Mouse (Mus musculus) CH12.LX (cell line): Measurements from ENCODE around the gene Camsap2. TPM values are rescaled to one million over a fixed set of nuclear protein-coding genes. Genes with fewer than 3 reads are reported as not detected.

ENCODE experiments used
- DNase-seq: peaks from one replicate; pipeline ENCODE4 v3.0.0-alpha.2; 2013; ENCODE audit errors: extremely low read depth
- H3K27ac ChIP-seq: 2 replicates; pipeline ENCODE4 v1.5.1; 2012; ENCODE audit warnings: low read depth, mild to moderate bottlenecking, control low read depth, moderate library complexity; ENCODE audit not compliant: insufficient read depth
- H3K27me3 ChIP-seq: replicated peaks from 2 replicates; pipeline ENCODE3; 2012; ENCODE audit warnings: inconsistent platforms
- H3K36me3 ChIP-seq, 2 experiments: replicated peaks in 1 of 2; 2 replicates each; pipeline versions ENCODE3 to v1.6.1; 2012; ENCODE audit warnings: inconsistent platforms in 1 of 2, low read length in 1 of 2, mild to moderate bottlenecking in 1 of 2, mixed read lengths in 1 of 2, moderate library complexity in 1 of 2; ENCODE audit not compliant: control insufficient read depth in 1 of 2, insufficient read depth in 1 of 2
- H3K4me1 ChIP-seq, 2 experiments: 2 replicates each; pipeline ENCODE4 v1.6.1; 2012; ENCODE audit warnings: inconsistent platforms in 1 of 2, moderate library complexity in 1 of 2; ENCODE audit not compliant: insufficient read depth in 2 of 2, control insufficient read depth in 1 of 2
- H3K4me2 ChIP-seq: 2 replicates; pipeline ENCODE4 v1.6.1; 2012; ENCODE audit warnings: low read depth, mild to moderate bottlenecking, control low read depth; ENCODE audit not compliant: poor library complexity, insufficient read depth, severe bottlenecking
- H3K4me3 ChIP-seq, 3 experiments: fragments of 150-350 bp in 1 of 3; sonication (generic) in 1 of 3; replicated peaks in 1 of 3; 2 replicates each; pipeline versions ENCODE3 to v1.5.1; 2011 to 2012; ENCODE audit warnings: low read depth in 2 of 3, low read length in 2 of 3, mild to moderate bottlenecking in 2 of 3, moderate library complexity in 2 of 3, control low read depth in 1 of 3, improper control_type of control experiment in 1 of 3, inconsistent platforms in 1 of 3, mixed read lengths in 1 of 3; ENCODE audit not compliant: poor library complexity in 1 of 3
- H3K79me2 ChIP-seq: replicated peaks from 2 replicates; pipeline ENCODE4 v1.6.1; 2012; ENCODE audit warnings: mild to moderate bottlenecking, moderate library complexity; ENCODE audit not compliant: control insufficient read depth, poor library complexity, insufficient read depth, severe bottlenecking; ENCODE audit errors: extremely low read depth
- H3K9ac ChIP-seq: 2 replicates; pipeline ENCODE4 v1.6.1; 2012; ENCODE audit warnings: low read depth, mild to moderate bottlenecking, control low read depth, moderate library complexity; ENCODE audit not compliant: insufficient read depth
- H3K9me3 ChIP-seq: replicated peaks from 2 replicates; pipeline ENCODE3; 2012; ENCODE audit warnings: low read length, inconsistent platforms, mixed read lengths
- ELF1 ChIP-seq: IDR thresholded peaks from 2 replicates; pipeline ENCODE4 v1.6.1; 2014; ENCODE audit warnings: low read depth, mild to moderate bottlenecking, inconsistent platforms, low read length, improper control_type of control experiment
- EP300 ChIP-seq: IDR thresholded peaks from 2 replicates; pipeline ENCODE4 v1.6.1; 2011; ENCODE audit warnings: low read length, improper control_type of control experiment
- HCFC1 ChIP-seq: IDR thresholded peaks from 2 replicates; pipeline ENCODE4 v1.6.1; 2012; ENCODE audit warnings: low read depth, mild to moderate bottlenecking, inconsistent platforms, low read length, improper control_type of control experiment
- IRF4 ChIP-seq: IDR thresholded peaks from 2 replicates; pipeline ENCODE4 v1.6.1; 2014; ENCODE audit warnings: low read depth, mild to moderate bottlenecking, inconsistent platforms, low read length, improper control_type of control experiment
- MAFK ChIP-seq: IDR thresholded peaks from 2 replicates; pipeline ENCODE4 v1.6.1; 2011; ENCODE audit warnings: low read length, improper control_type of control experiment; ENCODE audit not compliant: insufficient replicate concordance
- MAX ChIP-seq: IDR thresholded peaks from 2 replicates; pipeline ENCODE4 v1.6.1; 2011; ENCODE audit warnings: low read length, improper control_type of control experiment
- MEF2A ChIP-seq: IDR thresholded peaks from 2 replicates; pipeline ENCODE4 v1.6.1; 2014; ENCODE audit warnings: low read depth, mild to moderate bottlenecking, inconsistent platforms, low read length, improper control_type of control experiment, borderline replicate concordance
- NRF1 ChIP-seq: IDR thresholded peaks from 2 replicates; pipeline ENCODE4 v1.6.1; 2014; ENCODE audit warnings: low read depth, mild to moderate bottlenecking, inconsistent platforms, low read length, improper control_type of control experiment, moderate library complexity
- PAX5 ChIP-seq: IDR thresholded peaks from 2 replicates; pipeline ENCODE4 v1.6.1; 2012; ENCODE audit warnings: low read length, inconsistent platforms, mixed read lengths
- POLR2A ChIP-seq: IDR thresholded peaks from 2 replicates; pipeline ENCODE4 v1.6.1; 2011; ENCODE audit warnings: low read depth, mild to moderate bottlenecking, improper control_type of control experiment, low read length
- RAD21 ChIP-seq: IDR thresholded peaks from 2 replicates; pipeline ENCODE4 v1.6.1; 2011; ENCODE audit warnings: low read depth, mild to moderate bottlenecking, low read length, improper control_type of control experiment, moderate library complexity
- UBTF ChIP-seq: IDR thresholded peaks from 2 replicates; pipeline ENCODE4 v1.6.1; 2012; ENCODE audit warnings: low read depth, mild to moderate bottlenecking, inconsistent platforms, low read length, improper control_type of control experiment, moderate library complexity
- USF2 ChIP-seq: conservative IDR thresholded peaks from 2 replicates; pipeline ENCODE4 v1.6.1; 2011; ENCODE audit warnings: low read depth, low read length, improper control_type of control experiment
- ZC3H11A ChIP-seq: IDR thresholded peaks from 2 replicates; pipeline ENCODE4 v1.6.1; 2012; ENCODE audit warnings: low read depth, mild to moderate bottlenecking, inconsistent platforms, low read length, improper control_type of control experiment
- ZKSCAN1 ChIP-seq: IDR thresholded peaks from 2 replicates; pipeline ENCODE4 v1.6.1; 2012; ENCODE audit warnings: low read depth, inconsistent platforms, low read length, improper control_type of control experiment, borderline replicate concordance
- ZNF384 ChIP-seq: IDR thresholded peaks from 2 replicates; pipeline ENCODE4 v1.6.1; 2012; ENCODE audit warnings: low read depth, low read length, improper control_type of control experiment, inconsistent platforms
- dilution Hi-C: fragments of 300-500 bp; cut with MboI; formaldehyde crosslinking; loops from 2 replicates; pipeline ENCODE4 v1.14.3; 2020; ENCODE audit warnings: low sequenced_read_pairs; ENCODE audit not compliant: extremely low pct_unique_long_range_greater_than_20kb, extremely low pct_ligation_motif_present
- in situ Hi-C: fragments of 300-500 bp; cut with MboI; formaldehyde crosslinking; loops from 3 replicates; pipeline ENCODE4 v1.14.3; 2019; ENCODE audit warnings: low sequenced_read_pairs, low pct_ligation_motif_present, low pct_unique_long_range_greater_than_20kb, mixed read lengths
- polyA plus RNA-seq: library from polyadenylated mRNA; unstranded; fragments of >175 nt; gene quantifications from 2 replicates; pipeline ENCODE4 v1.2.1, GENCODE M21; 2012; ENCODE audit warnings: low read depth; ENCODE audit not compliant: insufficient read length
- total RNA-seq, 2 experiments: library from RNA; depleted of rRNA; stranded (reverse); fragments of 300-350 nt in 1 of 2; fragments of >200 nt in 1 of 2; gene quantifications; 2 replicates each; pipeline ENCODE4 v1.2.3; 2012 to 2014

Camsap2 gene
- total and polyA plus RNA-seq, 3 experiments = 5.6 to 11.3 (median 9.5) TPM

GRCm38 (mm10) chr1:136244469-136244868 lies 101.4 kb downstream of the Camsap2 start:
- in situ Hi-C loops = no loop called here
- dilution Hi-C loops = no loop called here
- TF ChIP-seq NRF1 (no peak), RAD21 (no peak), USF2 (no peak), POLR2A (no peak)
- H3K27me3 ChIP-seq = no peaks in the 10 kb centered on the region
- no peak for DNase-seq
- H3K4me2 ChIP-seq = no peak overlapping the region
- peaks cover 10 to 25% of the 10 kb centered on the region in 2 experiments; a peak in 3 of 4 replicates for H3K4me1 ChIP-seq
- H3K36me3 ChIP-seq = no peaks in the 10 kb centered on the region
- peaks cover 2% of the 10 kb centered on the region for H3K9me3 ChIP-seq
- H3K79me2 ChIP-seq = no peaks in the 10 kb centered on the region
- no peak overlapping the region for H3K9ac ChIP-seq
- no peak overlapping the region for H3K27ac ChIP-seq
- H3K4me3 ChIP-seq = no peak overlapping the region

- H3K36me3 ChIP-seq = no peaks in the 10 kb centered on the region
- peaks cover 2% of the 10 kb centered on the region for H3K9me3 ChIP-seq
- dilution Hi-C loops = no loop called here
- TF ChIP-seq HCFC1 (no peak), MAFK (no peak), UBTF (no peak), MAX (no peak), PAX5 (no peak), NRF1 (no peak), ZNF384 (no peak), IRF4 (no peak), ELF1 (no peak), USF2 (no peak), MEF2A (no peak), ZC3H11A (no peak), ZKSCAN1 (no peak)
- DNase-seq = no peak
- no peak overlapping the region for H3K4me2 ChIP-seq
- no peak overlapping the region for H3K4me3 ChIP-seq
- in situ Hi-C loops = no loop called here
- no peak overlapping the region for H3K9ac ChIP-seq
- peaks cover 0 to under 1% of the 10 kb centered on the region in 2 experiments; a peak in 1 of 4 replicates for H3K4me1 ChIP-seq
- no peaks in the 10 kb centered on the region for H3K27me3 ChIP-seq
- H3K27ac ChIP-seq = no peak overlapping the region
- no peaks in the 10 kb centered on the region for H3K79me2 ChIP-seq
Observed at GRCm38 (mm10) chr1:136241801-136242200, 104.1 kb downstream of the Camsap2 start.

- Histone ChIP-seq H3K27ac (no peak overlapping the region), H3K27me3 (peaks cover 9% of the 10 kb centered on the region), H3K9me3 (no peaks in the 10 kb centered on the region), H3K79me2 (no peaks in the 10 kb centered on the region), H3K4me1 (peaks cover 0 to 9% of the 10 kb centered on the region in 2 experiments; a peak in 1 of 4 replicates), H3K36me3 (no peaks in the 10 kb centered on the region), H3K9ac (no peak overlapping the region), H3K4me3 (no peak overlapping the region), H3K4me2 (no peak overlapping the region)
- DNase-seq = no peak
- dilution Hi-C loops = no loop called here
- TF ChIP-seq MAFK = no peak
- TF ChIP-seq IRF4 = no peak
- no peak for TF ChIP-seq EP300
- TF ChIP-seq RAD21 = no peak
- in situ Hi-C loops = no loop called here
Observed at GRCm38 (mm10) chr1:136238495-136238894, 107.4 kb downstream of the Camsap2 start.
